Mouse (Mus musculus): ENCODE data around the gene Rasa2.
"Not testable (repeated sequence)": the region's sequence is repeated elsewhere in the genome, so short reads cannot be mapped to it uniquely, and the experiment has no call there.

Rasa2 gene

GRCm38 (mm10) chr9:96529961-96530673, 101.3 kb downstream of the Rasa2 start:
- DNase-seq (ENCODE audit: low spot score in 2 of 2): no peak

- no peak for DNase-seq (ENCODE audit: low spot score in 2 of 2)
Measured at GRCm38 (mm10) chr9:96526011-96526410, 105.4 kb downstream of the Rasa2 start.

GRCm38 (mm10) chr9:96524972-96525506, 106.4 kb downstream of the Rasa2 start, which contains the start of gene Gm28729:
Gm28729 (minus strand) TSS chr9:96525264.
- DNase-seq (ENCODE audit: low spot score in 2 of 2): no peak

GRCm38 (mm10) chr9:96523148-96523547, 108.3 kb downstream of the Rasa2 start:
- no peak for DNase-seq (ENCODE audit: low spot score in 2 of 2)

GRCm38 (mm10) chr9:96521574-96521973, 109.8 kb downstream of the Rasa2 start:
- DNase-seq (ENCODE audit: low spot score in 2 of 2): not testable (repeated sequence)

- no peak for DNase-seq (ENCODE audit: low spot score in 2 of 2)
Measured at GRCm38 (mm10) chr9:96517429-96517828, 114.0 kb downstream of the Rasa2 start.

GRCm38 (mm10) chr9:96516806-96517205, 114.6 kb downstream of the Rasa2 start:
- no peak for DNase-seq (ENCODE audit: low spot score in 2 of 2)

GRCm38 (mm10) chr9:96515737-96516136, 115.7 kb downstream of the Rasa2 start:
- no peak for DNase-seq (ENCODE audit: low spot score in 2 of 2)

GRCm38 (mm10) chr9:96514278-96514677, 117.1 kb downstream of the Rasa2 start:
- no peak for DNase-seq (ENCODE audit: low spot score in 2 of 2)

GRCm38 (mm10) chr9:96506011-96506498, 125.4 kb downstream of the Rasa2 start:
- DNase-seq (ENCODE audit: low spot score in 2 of 2): peak in 1 of 2 experiments; percentile 38

- no peak for DNase-seq (ENCODE audit: low spot score in 2 of 2)
Measured at GRCm38 (mm10) chr9:96505156-96505555, 126.3 kb downstream of the Rasa2 start.

GRCm38 (mm10) chr9:96504116-96504895, 127.1 kb downstream of the Rasa2 start:
- DNase-seq (ENCODE audit: low spot score in 2 of 2): no peak

- no peak for DNase-seq (ENCODE audit: low spot score in 2 of 2)
Measured at GRCm38 (mm10) chr9:96502856-96503610, 128.4 kb downstream of the Rasa2 start.

- DNase-seq (ENCODE audit: low spot score in 2 of 2): no peak
Measured at GRCm38 (mm10) chr9:96501217-96501616, 130.2 kb downstream of the Rasa2 start.

- no peak for DNase-seq (ENCODE audit: low spot score in 2 of 2)
Measured at GRCm38 (mm10) chr9:96493212-96493611, 138.2 kb downstream of the Rasa2 start.

GRCm38 (mm10) chr9:96491810-96492209, 139.6 kb downstream of the Rasa2 start:
- DNase-seq (ENCODE audit: low spot score in 2 of 2): no peak

Measured in urinary bladder, postnatal 4 days (tissue).